In the genomic region with DNA sequence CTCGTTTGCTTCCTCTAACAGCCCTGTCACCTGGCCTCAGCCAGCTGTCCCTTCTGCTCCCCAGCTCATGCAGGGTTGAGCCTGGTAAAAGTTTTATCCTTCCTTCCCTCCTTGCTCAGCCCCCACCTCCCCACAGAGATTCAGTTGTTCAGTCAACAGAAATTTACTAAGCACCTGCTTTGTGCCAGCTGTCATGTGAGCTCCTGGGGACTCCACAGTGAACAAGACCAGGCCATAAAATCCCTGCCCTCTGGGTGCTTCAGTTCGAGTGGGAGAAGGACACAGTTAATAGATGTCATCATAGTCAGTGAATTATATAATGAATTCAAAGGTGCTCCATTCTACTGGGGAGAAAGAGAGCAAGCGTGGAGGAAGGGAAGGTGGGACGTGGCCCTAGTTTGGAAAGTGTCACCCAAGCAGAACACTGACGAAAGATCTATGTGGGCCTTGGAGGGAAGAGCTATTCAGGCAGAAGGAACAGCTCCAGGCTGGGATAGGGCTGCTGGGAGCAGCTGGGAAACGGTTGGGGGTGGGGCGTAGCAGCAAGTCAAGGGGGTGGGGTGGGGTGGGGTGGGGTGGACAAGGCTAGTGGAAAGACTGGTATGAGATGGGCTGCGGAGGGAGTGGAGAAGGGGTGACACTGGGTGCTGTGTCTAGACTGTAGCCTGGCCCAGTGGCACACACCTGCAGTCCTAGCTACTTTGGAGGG, we compare ENCODE assay signal across 13 mouse cellular contexts. TPM values are rescaled to one million over a fixed set of nuclear protein-coding genes. Genes with fewer than 3 reads are reported as not detected.
DNase-seq lines count a peak whose midpoint lies in the region; ATAC-seq lines count a peak whose summit lies in the region.
"Had no signal": no experiment of that assay in that cellular context is flagged by ENCODE, and none has a peak within 500 bp of the region (broad histone marks: within the 10 kb centered on the region; RNA-seq: fewer than 3 reads in every experiment).

No protein-coding gene starts in this region.

- no peak overlapping the region for H3K4me2 ChIP-seq in forebrain, embryonic 14.5 days (ENCODE audit: low read length)
- no peak overlapping the region for H3K4me2 ChIP-seq in forebrain, embryonic 16.5 days (ENCODE audit: low read length)
- 0 out of 2 replicates have a peak overlapping the region, but pooled peaks have one; percentile 4 for H3K4me2 ChIP-seq in forebrain, embryonic 15.5 days (replicated peaks)
- H3K4me2 ChIP-seq in intestine, embryonic 16.5 days (ENCODE audit: low read depth, low read length), result no peak overlapping the region
- H3K4me2 ChIP-seq: embryonic facial prominence, embryonic 12.5 days; intestine, embryonic 15.5 days; liver, embryonic 12.5 days had no signal

- no peak overlapping the region; the same call in 1 of the 2 replicates for H3K27ac ChIP-seq in forebrain, embryonic 14.5 days (ENCODE audit: low read depth, low read length)
- H3K27ac ChIP-seq in forebrain, embryonic 16.5 days (ENCODE audit: low read length), result no peak overlapping the region
- H3K27ac ChIP-seq in forebrain, embryonic 15.5 days (replicated peaks), result no peak overlapping the region
- H3K27ac ChIP-seq in intestine, embryonic 16.5 days (ENCODE audit: low read length), result no peak overlapping the region
- H3K27ac ChIP-seq: embryonic facial prominence, embryonic 12.5 days; heart, adult 2 months; intestine, embryonic 15.5 days; liver, embryonic 12.5 days; stomach, postnatal 0 days had no signal

- ATAC-seq in forebrain, embryonic 14.5 days, result no peak
- no peak for ATAC-seq in forebrain, embryonic 16.5 days
- ATAC-seq in forebrain, embryonic 15.5 days (replicated peaks), result no peak
- ATAC-seq in intestine, embryonic 16.5 days, result no peak
- ATAC-seq: intestine, embryonic 15.5 days; liver, embryonic 12.5 days had no signal

- H3K36me3 ChIP-seq in forebrain, embryonic 14.5 days (ENCODE audit: control insufficient read depth, insufficient read depth, low read length), result peaks cover 94% of the 10 kb centered on the region
- H3K36me3 ChIP-seq in forebrain, embryonic 16.5 days (ENCODE audit: control insufficient read depth, insufficient read depth), result no peaks in the 10 kb centered on the region
- peaks cover 55% of the 10 kb centered on the region for H3K36me3 ChIP-seq in forebrain, embryonic 15.5 days
- no peaks in the 10 kb centered on the region for H3K36me3 ChIP-seq in intestine, embryonic 16.5 days (ENCODE audit: control insufficient read depth, insufficient read depth, low read length)

- no peak overlapping the region for H3K4me3 ChIP-seq in forebrain, embryonic 14.5 days (ENCODE audit: low read depth, low read length)
- H3K4me3 ChIP-seq in forebrain, embryonic 16.5 days (replicated peaks; ENCODE audit: low read length), result no peak overlapping the region
- H3K4me3 ChIP-seq in forebrain, embryonic 15.5 days, result no peak overlapping the region
- no peak overlapping the region for H3K4me3 ChIP-seq in intestine, embryonic 16.5 days (ENCODE audit: low read length)
- H3K4me3 ChIP-seq: embryonic facial prominence, embryonic 12.5 days; heart, adult 2 months; intestine, embryonic 15.5 days; liver, embryonic 12.5 days had no signal

- no peaks in the 10 kb centered on the region for H3K9me3 ChIP-seq in forebrain, embryonic 14.5 days (replicated peaks; ENCODE audit: control insufficient read depth, low read length)
- H3K9me3 ChIP-seq in forebrain, embryonic 16.5 days (ENCODE audit: control insufficient read depth, low read length), result no peaks in the 10 kb centered on the region
- H3K9me3 ChIP-seq in forebrain, embryonic 15.5 days, result no peaks in the 10 kb centered on the region
- no peaks in the 10 kb centered on the region for H3K9me3 ChIP-seq in intestine, embryonic 16.5 days (ENCODE audit: control insufficient read depth, low read length)
- H3K9me3 ChIP-seq: embryonic facial prominence, embryonic 12.5 days; intestine, embryonic 15.5 days; liver, embryonic 12.5 days had no signal

- DNase-seq in forebrain, embryonic 14.5 days (ENCODE audit: low spot score), result no peak
- DNase-seq in kidney, adult 9 months, result peak; percentile 48
- no peak for DNase-seq in kidney, postnatal 14 days
- DNase-seq in ZHBTc4 (ENCODE audit: low read depth, low spot score), result peak; percentile 56
- DNase-seq: spleen, adult 18-20 months had no signal

- WGBS in forebrain, embryonic 14.5 days, result 73% methylated on average over 8 of the region's 8 CpGs
- WGBS in forebrain, embryonic 16.5 days, result 67% methylated on average over 8 of the region's 8 CpGs
- 74% methylated on average over 8 of the region's 8 CpGs for whole genome bisulfite sequencing in forebrain, embryonic 15.5 days
- WGBS in intestine, embryonic 16.5 days, result 76% methylated on average over 8 of the region's 8 CpGs

- H3K27me3 ChIP-seq in forebrain, embryonic 14.5 days (replicated peaks; ENCODE audit: control insufficient read depth, insufficient read depth, low read length), result no peaks in the 10 kb centered on the region
- no peaks in the 10 kb centered on the region for H3K27me3 ChIP-seq in forebrain, embryonic 16.5 days (replicated peaks; ENCODE audit: control insufficient read depth, insufficient read depth, low read length)
- no peaks in the 10 kb centered on the region for H3K27me3 ChIP-seq in forebrain, embryonic 15.5 days
- H3K27me3 ChIP-seq in intestine, embryonic 16.5 days (replicated peaks; ENCODE audit: control insufficient read depth, insufficient read depth, low read length), result no peaks in the 10 kb centered on the region
- H3K27me3 ChIP-seq: embryonic facial prominence, embryonic 12.5 days; intestine, embryonic 15.5 days had no signal

- peaks cover 57% of the 10 kb centered on the region for H3K4me1 ChIP-seq in forebrain, embryonic 14.5 days (ENCODE audit: control insufficient read depth, insufficient read depth, low read length)
- peaks cover 83% of the 10 kb centered on the region for H3K4me1 ChIP-seq in forebrain, embryonic 16.5 days (replicated peaks; ENCODE audit: control insufficient read depth, insufficient read depth, low read length)
- peaks cover 92% of the 10 kb centered on the region for H3K4me1 ChIP-seq in forebrain, embryonic 15.5 days
- peaks cover 5% of the 10 kb centered on the region for H3K4me1 ChIP-seq in intestine, embryonic 16.5 days (ENCODE audit: control insufficient read depth, insufficient read depth, low read length)

- H3K9ac ChIP-seq in forebrain, embryonic 14.5 days (ENCODE audit: low read length), result 0 out of 2 replicates have a peak overlapping the region, but pooled peaks have one; percentile 5
- H3K9ac ChIP-seq in forebrain, embryonic 16.5 days (replicated peaks; ENCODE audit: low read depth, low read length), result no peak overlapping the region
- H3K9ac ChIP-seq in forebrain, embryonic 15.5 days (replicated peaks), result no peak overlapping the region
- H3K9ac ChIP-seq in intestine, embryonic 16.5 days (ENCODE audit: low read depth, low read length), result no peak overlapping the region
- H3K9ac ChIP-seq: embryonic facial prominence, embryonic 12.5 days; intestine, embryonic 15.5 days; liver, embryonic 12.5 days had no signal

RNA-seq across cellular contexts. Expression of a gene that starts 7.5 kb away (rescaled TPM):
- 289 and 315 TPM in 2 replicates for polyA plus RNA-seq in forebrain, embryonic 14.5 days (2014; fragmentation: Nextera tagmentation; extraction: Ambion mirVana)
- polyA plus RNA-seq in forebrain, embryonic 16.5 days (2015; fragmentation: Nextera tagmentation; extraction: Ambion mirVana), result 295 and 323 TPM in 2 replicates
- polyA plus RNA-seq in forebrain, embryonic 15.5 days (2015; fragmentation: Nextera tagmentation; extraction: Ambion mirVana), result 336 and 348 TPM in 2 replicates
- 7.1 and 8.9 TPM in 2 replicates for polyA plus RNA-seq in intestine, embryonic 16.5 days (2015; fragmentation: Nextera tagmentation; extraction: Ambion mirVana)

Comparison
In these comparisons a context has a peak if more than half of its experiments do, and no peak if none do; other contexts are left out.
1. DNase-seq: peak in kidney, adult 9 months (single experiment) and ZHBTc4 (single experiment); none in forebrain, embryonic 14.5 days (single experiment) and kidney, postnatal 14 days (single experiment).
2. RNA of a gene that starts 7.5 kb away (polyA plus RNA-seq): 336 to 348 TPM in forebrain, embryonic 15.5 days, 295 to 323 TPM in forebrain, embryonic 16.5 days and 289 to 315 TPM in forebrain, embryonic 14.5 days; 7.1 to 8.9 TPM in intestine, embryonic 16.5 days; every median in the first group is over 10 times any median in the second.